Mouse (Mus musculus) lung, embryonic 16.5 days (tissue): ENCODE measurements around the gene Klhdc8a. TPM values are rescaled to one million over a fixed set of nuclear protein-coding genes. Genes with fewer than 3 reads are reported as not detected.

Experiments
- ATAC-seq: fragments of 200-750 bp; cut with Nextera tagmentation; 2 replicates; pipeline ENCODE4 v1.8.0; 2017; ENCODE audit warnings: low read depth, mild to moderate bottlenecking, moderate library complexity
- H3K27ac ChIP-seq: fragments of 300-500 bp; sonication (generic); 2 replicates; pipeline ENCODE4 v1.5.1; 2014; ENCODE audit warnings: mild to moderate bottlenecking, control low read depth, low read length
- H3K27me3 ChIP-seq: fragments of 300-500 bp; sonication (generic); 2 replicates; pipeline ENCODE4 v1.6.1; 2014; ENCODE audit warnings: low read depth, low read length, mixed read lengths; ENCODE audit not compliant: control insufficient read depth, insufficient read depth
- H3K36me3 ChIP-seq: fragments of 300-500 bp; sonication (generic); 2 replicates; pipeline ENCODE4 v1.6.1; 2014; ENCODE audit warnings: low read length; ENCODE audit not compliant: control insufficient read depth, insufficient read depth
- H3K4me1 ChIP-seq: fragments of 300-500 bp; sonication (generic); replicated peaks from 2 replicates; pipeline ENCODE4 v1.6.1; 2014; ENCODE audit warnings: low read length, mixed read lengths; ENCODE audit not compliant: control insufficient read depth, insufficient read depth
- H3K4me2 ChIP-seq: fragments of 300-500 bp; sonication (generic); 2 replicates; pipeline ENCODE4 v1.6.1; 2014; ENCODE audit warnings: low read depth, low read length, control low read depth
- H3K4me3 ChIP-seq: fragments of 300-500 bp; sonication (generic); 2 replicates; pipeline ENCODE4 v1.5.1; 2014; ENCODE audit warnings: mild to moderate bottlenecking, low read length, control low read depth
- H3K9ac ChIP-seq: fragments of 300-500 bp; sonication (generic); 2 replicates; pipeline ENCODE4 v1.6.1; 2014; ENCODE audit warnings: low read length, control low read depth
- H3K9me3 ChIP-seq: fragments of 300-500 bp; sonication (generic); 2 replicates; pipeline ENCODE4 v1.6.1; 2016; ENCODE audit warnings: low read length; ENCODE audit not compliant: control insufficient read depth
- WGBS: fragments of 180-500 bp; shearing (Covaris S2); extraction: QIAGEN DNeasy Blood & Tissue Kit; methylation state at CpG from one replicate; pipeline ENCODE4 v1.1.7; 2014; 5-methylcytosine and 5-hydroxymethylcytosine counted together
- polyA plus RNA-seq: library from polyadenylated mRNA; unstranded; fragments of >200 nt; fragmentation: Nextera tagmentation; extraction: Ambion mirVana; gene quantifications from 2 replicates; pipeline ENCODE4 v1.2.1, GENCODE M21; 2015

Gene Klhdc8a
- polyA plus RNA-seq, 1 experiment from 2014 or later = 0.50 TPM

DNA sequence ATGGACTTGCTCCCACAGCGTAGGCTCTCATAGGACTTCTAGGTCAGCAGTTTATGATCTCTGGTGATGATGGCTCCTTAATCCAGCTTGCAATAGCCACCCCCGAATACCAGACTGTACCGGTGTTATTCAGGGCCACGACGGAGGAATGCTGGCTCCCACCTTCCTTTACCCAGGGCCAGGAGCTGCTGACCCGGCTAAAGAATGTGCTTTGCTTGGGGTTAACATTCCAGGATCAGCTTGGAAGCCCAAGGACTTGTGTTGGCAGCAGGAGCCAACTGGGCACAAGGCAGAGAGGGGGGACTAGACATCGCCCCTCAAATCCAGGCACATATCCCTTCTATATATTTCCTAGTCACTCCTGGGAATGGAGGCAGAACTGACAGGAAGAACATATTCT is 12.3 kb downstream of the Klhdc8a start:
- ATAC-seq = no peak
- no peaks in the 10 kb centered on the region for H3K9me3 ChIP-seq
- no peaks in the 10 kb centered on the region; the same call in 1 of the 2 replicates for H3K27me3 ChIP-seq
- peaks cover 11% of the 10 kb centered on the region for H3K4me1 ChIP-seq
- no peak overlapping the region for H3K4me2 ChIP-seq
- WGBS = 55% methylated on average over 7 of the region's 7 CpGs
- no peak overlapping the region for H3K4me3 ChIP-seq
- H3K9ac ChIP-seq = no peak overlapping the region
- no peaks in the 10 kb centered on the region for H3K36me3 ChIP-seq
- H3K27ac ChIP-seq = no peak overlapping the region

DNA sequence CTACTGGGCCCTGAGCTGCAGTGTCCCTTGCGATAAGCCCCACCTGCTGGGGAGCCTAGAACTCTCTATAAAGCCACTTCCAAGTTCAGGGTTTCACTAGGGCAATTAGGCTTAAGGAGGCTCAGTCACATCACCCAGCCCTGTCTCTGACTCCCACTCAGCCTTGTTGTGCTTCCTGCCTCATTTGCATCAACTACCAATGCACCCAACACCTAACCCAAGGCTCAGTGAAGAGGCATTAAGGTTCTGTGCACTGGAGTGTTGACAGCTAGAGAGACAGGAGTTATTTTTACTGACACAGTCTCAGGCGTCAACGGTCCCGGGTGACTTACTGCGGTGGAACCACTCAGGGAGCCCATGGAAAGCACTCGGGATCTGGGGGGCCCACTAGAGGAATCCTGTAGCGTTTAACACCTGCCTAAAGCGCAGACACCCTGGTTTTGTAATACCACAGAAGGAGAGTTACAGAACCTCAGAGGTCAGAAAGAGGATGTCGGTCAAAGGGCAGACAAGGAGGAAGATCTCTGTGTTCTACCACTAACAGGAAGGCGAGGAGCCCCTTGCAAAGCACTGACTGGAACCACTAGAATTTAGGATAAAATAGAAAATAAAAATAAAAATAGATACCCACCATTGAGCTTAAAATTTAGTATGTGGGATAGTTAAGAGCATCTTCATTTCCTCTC is 12.9 kb downstream of the Klhdc8a start:
- WGBS = 39% methylated on average over 10 of the region's 10 CpGs
- no peak overlapping the region for H3K4me2 ChIP-seq

DNA sequence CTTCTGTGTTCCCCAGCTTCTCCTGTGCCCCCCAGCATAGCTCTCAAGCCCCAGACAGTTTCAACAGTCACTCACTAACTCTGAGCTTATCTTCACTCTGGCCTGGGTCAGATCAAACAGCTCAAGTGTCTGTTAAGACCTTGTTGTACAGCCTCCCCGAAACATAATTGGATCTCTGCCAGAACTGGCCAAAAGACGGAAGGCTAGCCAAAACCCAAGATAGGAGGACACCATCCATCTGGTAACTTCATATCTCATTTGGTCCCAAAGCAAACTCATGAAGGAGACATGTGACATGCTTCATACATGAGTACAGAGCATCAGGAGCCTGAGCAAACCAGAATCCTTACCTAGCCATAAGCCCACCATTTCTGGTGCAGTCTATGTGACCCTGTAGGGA is 13.6 kb downstream of the Klhdc8a start:
- no peaks in the 10 kb centered on the region for H3K9me3 ChIP-seq
- no peak overlapping the region for H3K9ac ChIP-seq
- H3K27ac ChIP-seq = no peak overlapping the region
- no peaks in the 10 kb centered on the region for H3K36me3 ChIP-seq
- H3K4me3 ChIP-seq = no peak overlapping the region
- H3K27me3 ChIP-seq = no peaks in the 10 kb centered on the region; the same call in 1 of the 2 replicates
- no peak for ATAC-seq
- WGBS = 0% methylated on average over 2 of the region's 2 CpGs
- peaks cover 11% of the 10 kb centered on the region for H3K4me1 ChIP-seq
- no peak overlapping the region for H3K4me2 ChIP-seq

More for the DNA sequence above, 12.9 kb downstream of the Klhdc8a start:
- Histone ChIP-seq H3K4me1 (peaks cover 11% of the 10 kb centered on the region), H3K4me3 (no peak overlapping the region), H3K27me3 (no peaks in the 10 kb centered on the region; the same call in 1 of the 2 replicates), H3K9me3 (no peaks in the 10 kb centered on the region), H3K9ac (no peak overlapping the region), H3K27ac (no peak overlapping the region), H3K36me3 (no peaks in the 10 kb centered on the region)
- ATAC-seq = no peak

DNA sequence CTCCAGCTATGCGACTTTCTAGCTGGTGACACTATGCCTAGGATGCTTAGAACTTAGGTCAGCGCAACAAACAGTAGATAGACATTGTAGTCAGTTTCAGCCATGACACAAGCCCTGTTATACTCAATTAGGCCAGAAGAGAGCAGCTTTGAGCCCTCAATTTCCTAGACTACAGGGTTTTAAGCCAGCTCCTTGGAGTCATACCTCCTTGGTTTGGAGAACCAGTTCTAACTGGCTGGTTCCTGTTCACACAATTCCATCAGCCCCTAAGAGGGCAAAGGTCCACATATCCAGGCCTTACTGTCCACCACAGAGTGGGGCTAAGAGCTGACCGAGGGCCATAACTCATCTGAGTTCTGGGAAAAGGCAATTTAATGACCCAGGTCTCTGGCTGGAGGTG is 14.3 kb downstream of the Klhdc8a start:
- 56% methylated on average over 3 of the region's 3 CpGs for WGBS
- peak; percentile 16; the same call in 1 of the 2 replicates for ATAC-seq

DNA sequence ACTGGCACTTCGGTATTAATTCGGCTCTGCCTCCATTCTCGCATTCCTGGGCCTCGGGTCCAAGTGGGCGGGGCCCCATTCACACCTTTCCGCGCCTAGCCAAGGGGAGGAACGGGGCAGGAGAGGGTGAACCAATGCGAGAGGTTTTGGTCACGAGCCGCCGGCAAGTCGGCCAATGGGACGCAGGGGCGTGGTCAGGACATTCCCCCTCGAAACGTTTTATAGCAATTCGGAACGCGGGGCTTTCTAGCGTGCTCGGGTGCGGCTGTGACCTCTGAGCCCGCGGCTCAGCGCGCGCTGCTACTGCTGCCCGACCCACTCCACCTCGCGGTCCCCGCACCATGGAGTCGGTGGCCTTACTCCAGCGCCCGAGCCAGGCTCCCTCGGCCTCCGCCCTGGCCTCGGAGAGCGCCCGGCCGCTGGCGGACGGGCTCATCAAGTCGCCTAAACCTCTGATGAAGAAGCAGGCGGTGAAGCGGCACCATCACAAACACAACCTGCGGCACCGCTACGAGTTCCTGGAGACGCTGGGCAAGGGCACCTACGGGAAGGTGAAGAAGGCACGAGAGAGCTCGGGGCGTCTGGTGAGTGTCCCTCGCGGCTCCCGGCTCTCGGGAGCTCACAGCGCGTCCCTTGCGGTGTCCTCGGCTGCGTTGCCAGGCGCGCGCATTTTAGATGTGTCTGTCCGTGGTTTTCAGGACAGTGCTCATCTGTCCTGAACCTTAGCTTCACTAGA is 17.6 kb downstream of the Klhdc8a start, which contains the start of gene Nuak2:
Nuak2 (plus strand) TSS at position 238 of the 736 bp plus-strand sequence.
- ATAC-seq = peak; percentile 73
- peak within 1 kb of the TSS; percentile 66 for H3K4me2 ChIP-seq
- no peaks in the 10 kb centered on the region for H3K27me3 ChIP-seq
- H3K36me3 ChIP-seq = no peaks in the 10 kb centered on the region
- H3K4me1 ChIP-seq = peaks cover 30% of the 10 kb centered on the region
- no peaks in the 10 kb centered on the region for H3K9me3 ChIP-seq
- peak within 1 kb of the TSS; percentile 56 for H3K4me3 ChIP-seq
- peak within 1 kb of the TSS; percentile 72 for H3K9ac ChIP-seq
- H3K27ac ChIP-seq = peak within 1 kb of the TSS; percentile 81
- WGBS = under 1% methylated on average over 67 of the region's 67 CpGs

More for the DNA sequence above, 14.3 kb downstream of the Klhdc8a start:
- Histone ChIP-seq H3K36me3 (no peaks in the 10 kb centered on the region), H3K9ac (no peak overlapping the region), H3K4me1 (peaks cover 13% of the 10 kb centered on the region), H3K4me2 (no peak overlapping the region), H3K4me3 (no peak overlapping the region), H3K27me3 (no peaks in the 10 kb centered on the region; the same call in 1 of the 2 replicates), H3K9me3 (no peaks in the 10 kb centered on the region), H3K27ac (no peak overlapping the region)

DNA sequence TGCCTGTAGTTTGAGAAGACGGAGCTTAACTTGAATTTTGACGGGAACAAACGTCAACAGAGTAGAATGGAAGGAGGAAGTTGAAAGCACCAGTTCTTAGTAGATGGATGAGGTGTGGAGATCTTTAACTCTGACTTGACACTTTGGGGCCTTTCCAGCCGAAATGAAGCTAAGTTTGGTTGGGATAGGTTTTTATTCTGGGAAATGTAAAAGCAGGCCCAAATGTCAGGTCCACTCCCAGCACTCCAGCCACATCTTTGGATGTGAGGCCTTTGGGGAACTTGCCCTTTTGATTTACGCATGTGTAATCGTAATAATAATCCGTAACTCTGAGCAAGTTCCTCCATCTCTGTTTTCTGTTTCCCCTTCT is 18.2 kb downstream of the Klhdc8a start:
- peak overlapping the region; percentile 66 for H3K4me2 ChIP-seq
- H3K36me3 ChIP-seq = no peaks in the 10 kb centered on the region
- H3K4me3 ChIP-seq = peak overlapping the region; percentile 56
- H3K9ac ChIP-seq = peak overlapping the region; percentile 72
- no peaks in the 10 kb centered on the region for H3K9me3 ChIP-seq
- WGBS = 25% methylated on average over 7 of the region's 7 CpGs
- H3K27me3 ChIP-seq = no peaks in the 10 kb centered on the region
- H3K27ac ChIP-seq = peak overlapping the region; percentile 81
- H3K4me1 ChIP-seq = peaks cover 30% of the 10 kb centered on the region
- ATAC-seq = no peak

DNA sequence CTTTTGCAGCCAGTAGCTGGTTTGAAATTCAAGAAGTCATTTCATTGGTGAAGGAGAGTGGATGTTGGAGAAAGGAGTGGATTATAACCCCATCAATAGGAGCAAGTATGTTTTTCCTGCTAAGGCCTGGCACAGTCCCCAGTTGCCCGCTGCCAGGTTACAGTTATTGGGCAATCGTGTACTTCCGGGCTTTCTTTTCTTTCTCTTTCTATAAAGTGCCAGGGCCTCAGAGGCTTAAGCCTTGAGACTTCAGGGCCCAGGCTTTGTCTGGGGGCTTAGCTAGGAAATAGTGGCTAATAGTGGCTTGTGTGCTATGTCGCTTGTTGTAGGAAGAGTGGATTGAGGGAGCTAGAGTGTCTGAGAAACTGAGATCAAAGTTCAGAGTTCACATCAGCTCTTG is 19.0 kb downstream of the Klhdc8a start:
- peak overlapping the region; percentile 66 for H3K4me2 ChIP-seq
- no peaks in the 10 kb centered on the region for H3K9me3 ChIP-seq
- H3K4me3 ChIP-seq = peak overlapping the region; percentile 56
- H3K9ac ChIP-seq = peak overlapping the region; percentile 32; the same call in 1 of the 2 replicates
- H3K36me3 ChIP-seq = no peaks in the 10 kb centered on the region
- 34% methylated on average over 4 of the region's 4 CpGs for WGBS
- no peaks in the 10 kb centered on the region for H3K27me3 ChIP-seq
- H3K4me1 ChIP-seq = peaks cover 30% of the 10 kb centered on the region
- ATAC-seq = peak; percentile 42
- H3K27ac ChIP-seq = peak overlapping the region; percentile 81

DNA sequence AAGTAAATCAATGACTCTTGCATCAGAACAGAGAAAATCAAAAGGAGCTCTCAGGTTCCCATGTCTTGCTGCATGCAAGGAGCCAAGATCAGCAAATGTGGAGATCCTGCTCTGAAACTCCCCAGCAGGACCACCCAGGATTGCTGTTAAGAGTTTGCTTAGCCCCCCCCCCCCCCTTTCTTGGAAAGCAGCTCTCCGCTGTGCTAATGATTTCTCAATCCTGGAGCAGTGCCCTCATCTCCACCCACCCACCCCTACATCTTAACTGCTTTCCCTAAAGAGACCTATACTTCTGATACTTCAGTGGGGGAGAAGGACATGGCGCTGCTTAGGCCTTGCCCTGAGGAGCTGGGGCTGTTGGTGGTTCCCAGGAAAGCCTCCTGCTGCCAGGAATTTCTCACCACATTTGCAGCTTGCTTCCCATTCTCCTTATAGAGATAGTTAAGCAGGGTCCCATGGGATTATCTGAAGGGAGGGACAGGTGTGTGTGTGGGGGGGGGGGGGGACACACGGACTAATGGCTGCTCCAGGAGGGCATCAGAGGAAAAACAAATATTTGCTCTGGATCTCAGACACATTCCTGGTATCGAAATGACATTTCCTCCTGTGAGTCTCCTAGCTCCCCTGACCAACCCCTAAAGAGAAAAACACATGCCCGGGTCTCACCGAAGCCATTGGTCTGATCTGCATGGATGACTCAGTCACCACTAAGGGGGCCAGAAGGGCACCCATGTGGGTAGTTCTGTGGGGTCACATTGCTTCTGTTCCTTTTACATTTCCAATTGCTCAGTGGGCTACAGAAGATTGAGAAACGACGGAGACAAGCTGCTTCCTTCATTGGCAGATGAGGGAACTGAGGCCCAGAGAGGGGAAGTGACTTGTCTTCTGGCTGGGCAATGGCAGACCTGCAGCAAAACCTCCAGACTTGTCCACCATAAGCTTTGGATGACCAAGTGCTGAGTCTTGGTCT is 19.8 kb downstream of the Klhdc8a start:
- Histone ChIP-seq H3K36me3 (no peaks in the 10 kb centered on the region), H3K4me3 (peak overlapping the region; percentile 56), H3K4me1 (peaks cover 38% of the 10 kb centered on the region), H3K9ac (peak overlapping the region; percentile 40), H3K4me2 (peak overlapping the region; percentile 66), H3K9me3 (no peaks in the 10 kb centered on the region), H3K27me3 (no peaks in the 10 kb centered on the region), H3K27ac (peak overlapping the region; percentile 81)
- WGBS = 31% methylated on average over 8 of the region's 8 CpGs
- ATAC-seq = peak; percentile 55
